Mouse (Mus musculus) ES-Bruce4 (cell line): ENCODE results near the gene Gm10097.

Experiments
- EP300 ChIP-seq: IDR thresholded peaks from 2 replicates; pipeline ENCODE4 v1.6.1; 2011; ENCODE audit warnings: low read depth, low read length; ENCODE audit not compliant: insufficient read depth
- POLR2A ChIP-seq: IDR thresholded peaks from one replicate; pipeline ENCODE4 v1.8.1; 2011; ENCODE audit warnings: low read length; ENCODE audit not compliant: insufficient read depth

GRCm38 (mm10) chr10:5029161-5029560 lies 39.8 kb upstream of the Gm10097 start:
- TF ChIP-seq POLR2A: no peak
- TF ChIP-seq EP300: no peak
